Mouse (Mus musculus): Measurements from ENCODE around the gene Myo16. TPM values are rescaled to one million over a fixed set of nuclear protein-coding genes. Genes with fewer than 3 reads are reported as not detected.
A peak's percentile ranks its signal among the peaks of the same experiment; 100 is the strongest.

The Myo16 gene
- polyA plus RNA-seq (2012; rRNA removed) (0.01 TPM in 2 replicates), polyA plus RNA-seq (2014; fragmentation: Nextera tagmentation; extraction: Ambion mirVana) (0.03 TPM in 1 of 2 replicates, not detected in the other)

GRCm38 (mm10) chr8:10153611-10154438 lies at the start of gene Myo16:
Gene Myo16, plus strand, starts transcription at chr8:10153911.
- DNase-seq (ENCODE audit: low read depth in 3 of 3, low spot score in 3 of 3) = no peak
- no peak within 1 kb of the TSS for H3K9ac ChIP-seq (replicated peaks)
- peaks cover 13% of the 10 kb centered on the region for H3K27me3 ChIP-seq (ENCODE audit: control insufficient read depth, insufficient read depth, low read length)
- no peak within 1 kb of the TSS for H3K27ac ChIP-seq
- no peak for ATAC-seq (ENCODE audit: insufficient read depth)
- 2% methylated on average over 55 of the region's 61 CpGs for WGBS (ENCODE audit: insufficient replicate concordance)
- H3K9me3 ChIP-seq (ENCODE audit: control insufficient read depth, low read length) = no peaks in the 10 kb centered on the region
- no peaks in the 10 kb centered on the region for H3K36me3 ChIP-seq (replicated peaks; ENCODE audit: control insufficient read depth, insufficient read depth, low read depth)
- no peaks in the 10 kb centered on the region for H3K4me1 ChIP-seq (replicated peaks; ENCODE audit: control insufficient read depth in 2 of 2, insufficient read depth in 2 of 2, low read length in 1 of 2)
- no peak for TF ChIP-seq EP300 (IDR thresholded peaks at IDR 0.05; ENCODE audit: low read depth)
- no peak for TF ChIP-seq CTCF (IDR thresholded peaks at IDR 0.05; ENCODE audit: low read depth)
- H3K4me3 ChIP-seq (ENCODE audit: insufficient read depth in 1 of 2, low read depth in 2 of 2, low read length in 2 of 2) = peak within 1 kb of the TSS; percentile 15 to 29; a peak in 3 of 4 replicates
- peak within 1 kb of the TSS; percentile 48 for H3K4me2 ChIP-seq (ENCODE audit: low read depth)

- Histone ChIP-seq H3K27ac (no peak overlapping the region), H3K36me3 (replicated peaks; ENCODE audit: control insufficient read depth, insufficient read depth, low read depth) (no peaks in the 10 kb centered on the region), H3K4me3 (ENCODE audit: insufficient read depth in 1 of 2, low read depth in 2 of 2, low read length in 2 of 2) (no peak overlapping the region), H3K9me3 (ENCODE audit: control insufficient read depth, low read length) (no peaks in the 10 kb centered on the region), H3K4me1 (replicated peaks; ENCODE audit: control insufficient read depth in 2 of 2, insufficient read depth in 2 of 2, low read length in 1 of 2) (no peaks in the 10 kb centered on the region), H3K9ac (replicated peaks) (no peak overlapping the region), H3K27me3 (ENCODE audit: control insufficient read depth, insufficient read depth, low read length) (no peaks in the 10 kb centered on the region), H3K4me2 (ENCODE audit: low read depth) (no peak overlapping the region)
- no peak for TF ChIP-seq CTCF (IDR thresholded peaks at IDR 0.05; ENCODE audit: low read depth)
- TF ChIP-seq EP300 (IDR thresholded peaks at IDR 0.05; ENCODE audit: low read depth) = no peak
- ATAC-seq (ENCODE audit: insufficient read depth) (no peak), DNase-seq (ENCODE audit: low read depth in 3 of 3, low spot score in 3 of 3) (no peak)
- 63% methylated on average over 8 of the region's 8 CpGs for WGBS (ENCODE audit: insufficient replicate concordance)
Measured at GRCm38 (mm10) chr8:10108516-10109271, 45.0 kb upstream of the Myo16 start.

- no peaks in the 10 kb centered on the region for H3K27me3 ChIP-seq (ENCODE audit: control insufficient read depth, insufficient read depth, low read length)
- no peak overlapping the region for H3K4me2 ChIP-seq (ENCODE audit: low read depth)
- H3K4me1 ChIP-seq (replicated peaks; ENCODE audit: control insufficient read depth in 2 of 2, insufficient read depth in 2 of 2, low read length in 1 of 2) = no peaks in the 10 kb centered on the region
- H3K9ac ChIP-seq (replicated peaks) = no peak overlapping the region
- ATAC-seq (ENCODE audit: insufficient read depth) (no peak), DNase-seq (ENCODE audit: low read depth in 3 of 3, low spot score in 3 of 3) (no peak)
- 64% methylated on average over 5 of the region's 5 CpGs for WGBS (ENCODE audit: insufficient replicate concordance)
- H3K9me3 ChIP-seq (ENCODE audit: control insufficient read depth, low read length) = no peaks in the 10 kb centered on the region
- TF ChIP-seq CTCF (IDR thresholded peaks at IDR 0.05; ENCODE audit: low read depth) = no peak
- no peak for TF ChIP-seq EP300 (IDR thresholded peaks at IDR 0.05; ENCODE audit: low read depth)
- H3K27ac ChIP-seq = no peak overlapping the region
- no peak overlapping the region for H3K4me3 ChIP-seq (ENCODE audit: insufficient read depth in 1 of 2, low read depth in 2 of 2, low read length in 2 of 2)
- no peaks in the 10 kb centered on the region for H3K36me3 ChIP-seq (replicated peaks; ENCODE audit: control insufficient read depth, insufficient read depth, low read depth)
Measured at GRCm38 (mm10) chr8:10122749-10123148, 31.0 kb upstream of the Myo16 start.

DNA sequence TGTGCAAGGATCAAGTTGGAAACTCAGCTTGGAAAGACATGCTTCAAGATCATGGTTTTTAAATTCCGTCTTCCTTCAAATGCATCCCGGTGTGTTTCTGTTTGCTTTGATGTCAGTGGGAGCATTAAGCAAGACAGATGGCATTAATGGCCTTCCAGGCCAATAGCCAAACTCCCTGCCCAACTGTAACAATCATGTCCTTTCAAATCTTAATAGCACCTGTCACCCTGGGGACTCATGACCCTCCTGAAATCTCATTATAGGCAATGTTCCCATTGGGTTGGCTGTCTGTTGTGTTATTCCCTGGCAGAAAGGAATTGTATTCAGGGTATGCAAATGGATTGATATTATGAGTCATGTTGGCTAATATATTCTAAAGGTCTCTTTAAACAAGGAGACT lies 30.3 kb upstream of the Myo16 start:
- ATAC-seq (ENCODE audit: insufficient read depth) (no peak), DNase-seq (ENCODE audit: low read depth in 3 of 3, low spot score in 3 of 3) (no peak)
- Histone ChIP-seq H3K27me3 (ENCODE audit: control insufficient read depth, insufficient read depth, low read length) (no peaks in the 10 kb centered on the region), H3K4me3 (ENCODE audit: insufficient read depth in 1 of 2, low read depth in 2 of 2, low read length in 2 of 2) (no peak overlapping the region), H3K4me1 (replicated peaks; ENCODE audit: control insufficient read depth in 2 of 2, insufficient read depth in 2 of 2, low read length in 1 of 2) (no peaks in the 10 kb centered on the region), H3K4me2 (ENCODE audit: low read depth) (no peak overlapping the region), H3K36me3 (replicated peaks; ENCODE audit: control insufficient read depth, insufficient read depth, low read depth) (no peaks in the 10 kb centered on the region), H3K9ac (replicated peaks) (no peak overlapping the region), H3K9me3 (ENCODE audit: control insufficient read depth, low read length) (no peaks in the 10 kb centered on the region), H3K27ac (no peak overlapping the region)
- 72% methylated on average over 2 of the region's 2 CpGs for WGBS (ENCODE audit: insufficient replicate concordance)
- no peak for TF ChIP-seq EP300 (IDR thresholded peaks at IDR 0.05; ENCODE audit: low read depth)
- TF ChIP-seq CTCF (IDR thresholded peaks at IDR 0.05; ENCODE audit: low read depth) = no peak

DNA sequence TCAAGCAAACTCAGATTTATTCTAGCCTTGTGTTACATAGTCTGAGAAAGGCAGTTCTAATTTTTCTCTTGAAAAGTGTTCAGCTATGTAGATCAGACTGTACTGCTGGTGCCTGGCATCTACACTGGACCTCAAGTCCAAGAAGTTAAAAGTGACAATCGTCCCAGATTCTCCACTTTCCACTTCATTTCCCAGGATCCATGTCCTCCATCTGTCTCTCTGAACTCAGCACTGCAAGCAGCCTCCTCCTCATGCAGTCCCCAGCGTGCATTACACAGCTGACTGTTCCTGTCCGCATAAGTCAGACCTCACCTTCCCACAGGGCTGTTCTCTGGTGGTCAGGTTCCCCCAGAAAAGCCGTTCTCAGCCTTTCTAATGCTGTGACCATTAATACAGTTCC lies 28.0 kb upstream of the Myo16 start:
- Histone ChIP-seq H3K27ac (no peak overlapping the region), H3K9ac (replicated peaks) (no peak overlapping the region), H3K4me2 (ENCODE audit: low read depth) (no peak overlapping the region), H3K27me3 (ENCODE audit: control insufficient read depth, insufficient read depth, low read length) (no peaks in the 10 kb centered on the region), H3K4me3 (ENCODE audit: insufficient read depth in 1 of 2, low read depth in 2 of 2, low read length in 2 of 2) (no peak overlapping the region), H3K9me3 (ENCODE audit: control insufficient read depth, low read length) (no peaks in the 10 kb centered on the region), H3K4me1 (replicated peaks; ENCODE audit: control insufficient read depth in 2 of 2, insufficient read depth in 2 of 2, low read length in 1 of 2) (no peaks in the 10 kb centered on the region), H3K36me3 (replicated peaks; ENCODE audit: control insufficient read depth, insufficient read depth, low read depth) (no peaks in the 10 kb centered on the region)
- WGBS (ENCODE audit: insufficient replicate concordance) = 45% methylated on average over 4 of the region's 4 CpGs
- no peak for TF ChIP-seq CTCF (IDR thresholded peaks at IDR 0.05; ENCODE audit: low read depth)
- TF ChIP-seq EP300 (IDR thresholded peaks at IDR 0.05; ENCODE audit: low read depth) = no peak
- ATAC-seq (ENCODE audit: insufficient read depth) = no peak
- no peak for DNase-seq (ENCODE audit: low read depth in 3 of 3, low spot score in 3 of 3)
